Mouse (Mus musculus): ENCODE data around the gene Slc35a5. TPM values are rescaled to one million over a fixed set of nuclear protein-coding genes. Genes with fewer than 3 reads are reported as not detected.
A peak's percentile ranks its signal among the peaks of the same experiment; 100 is the strongest.

Slc35a5 gene
- polyA plus RNA-seq, 1 experiment from 2014 or later: 26.4 TPM

- H3K4me3 ChIP-seq (ENCODE audit: low read length): no peak overlapping the region
- no peak overlapping the region for H3K9ac ChIP-seq (ENCODE audit: low read depth, low read length)
- no peaks in the 10 kb centered on the region for H3K27me3 ChIP-seq (replicated peaks; ENCODE audit: control insufficient read depth, insufficient read depth, low read length)
- H3K27ac ChIP-seq (ENCODE audit: low read length): no peak overlapping the region
- no peaks in the 10 kb centered on the region for H3K9me3 ChIP-seq (ENCODE audit: control insufficient read depth, low read length)
- 0 out of 2 replicates have a peak, but pooled peaks cover 2% of the 10 kb centered on the region for H3K4me1 ChIP-seq (ENCODE audit: control insufficient read depth, insufficient read depth, low read length)
- peak overlapping the region; percentile 30 for H3K4me2 ChIP-seq (ENCODE audit: low read depth, low read length)
- no peaks in the 10 kb centered on the region for H3K36me3 ChIP-seq (ENCODE audit: control insufficient read depth, insufficient read depth, low read length)
- no peak for ATAC-seq
- WGBS: 94% methylated on average over 2 of the region's 2 CpGs
Measured at GRCm38 (mm10) chr16:45097467-45097866, 61.0 kb downstream of the Slc35a5 start.

GRCm38 (mm10) chr16:45095561-45096482 lies 62.7 kb downstream of the Slc35a5 start:
- no peaks in the 10 kb centered on the region for H3K27me3 ChIP-seq (replicated peaks; ENCODE audit: control insufficient read depth, insufficient read depth, low read length)
- no peak overlapping the region for H3K4me3 ChIP-seq (ENCODE audit: low read length)
- no peak overlapping the region for H3K27ac ChIP-seq (ENCODE audit: low read length)
- no peak overlapping the region for H3K9ac ChIP-seq (ENCODE audit: low read depth, low read length)
- no peaks in the 10 kb centered on the region for H3K36me3 ChIP-seq (ENCODE audit: control insufficient read depth, insufficient read depth, low read length)
- H3K4me2 ChIP-seq (ENCODE audit: low read depth, low read length): peak overlapping the region; percentile 44
- no peaks in the 10 kb centered on the region for H3K9me3 ChIP-seq (ENCODE audit: control insufficient read depth, low read length)
- 0 out of 2 replicates have a peak, but pooled peaks cover 2% of the 10 kb centered on the region for H3K4me1 ChIP-seq (ENCODE audit: control insufficient read depth, insufficient read depth, low read length)
- WGBS: 90% methylated on average over 26 of the region's 26 CpGs
- no peak for ATAC-seq

GRCm38 (mm10) chr16:45095030-45095429 lies 63.5 kb downstream of the Slc35a5 start:
- Histone ChIP-seq H3K9ac (ENCODE audit: low read depth, low read length) (peak overlapping the region; percentile 34; the same call in 1 of the 2 replicates), H3K9me3 (ENCODE audit: control insufficient read depth, low read length) (no peaks in the 10 kb centered on the region), H3K36me3 (ENCODE audit: control insufficient read depth, insufficient read depth, low read length) (no peaks in the 10 kb centered on the region), H3K27me3 (replicated peaks; ENCODE audit: control insufficient read depth, insufficient read depth, low read length) (no peaks in the 10 kb centered on the region), H3K4me1 (ENCODE audit: control insufficient read depth, insufficient read depth, low read length) (0 out of 2 replicates have a peak, but pooled peaks cover 2% of the 10 kb centered on the region), H3K27ac (ENCODE audit: low read length) (no peak overlapping the region), H3K4me3 (ENCODE audit: low read length) (peak overlapping the region; percentile 43), H3K4me2 (ENCODE audit: low read depth, low read length) (peak overlapping the region; percentile 44)
- 82% methylated on average over 13 of the region's 13 CpGs for WGBS
- no peak for ATAC-seq

GRCm38 (mm10) chr16:45094136-45094756 lies 64.3 kb downstream of the Slc35a5 start:
- Histone ChIP-seq H3K9me3 (ENCODE audit: control insufficient read depth, low read length) (no peaks in the 10 kb centered on the region), H3K4me1 (ENCODE audit: control insufficient read depth, insufficient read depth, low read length) (0 out of 2 replicates have a peak, but pooled peaks cover 2% of the 10 kb centered on the region), H3K27ac (ENCODE audit: low read length) (peak overlapping the region; percentile 76), H3K36me3 (ENCODE audit: control insufficient read depth, insufficient read depth, low read length) (no peaks in the 10 kb centered on the region), H3K4me3 (ENCODE audit: low read length) (peak overlapping the region; percentile 43), H3K9ac (ENCODE audit: low read depth, low read length) (peak overlapping the region; percentile 63), H3K4me2 (ENCODE audit: low read depth, low read length) (peak overlapping the region; percentile 44), H3K27me3 (replicated peaks; ENCODE audit: control insufficient read depth, insufficient read depth, low read length) (no peaks in the 10 kb centered on the region)
- WGBS: 3% methylated on average over 9 of the region's 9 CpGs
- ATAC-seq: peak; percentile 54; the same call in 1 of the 2 replicates

GRCm38 (mm10) chr16:45093137-45093731 lies 65.3 kb downstream of the Slc35a5 start, which contains the start of gene Ccdc80:
Gene Ccdc80, plus strand, starts transcription at chr16:45093402.
- peak within 1 kb of the TSS; percentile 63 for H3K9ac ChIP-seq (ENCODE audit: low read depth, low read length)
- peak within 1 kb of the TSS; percentile 43 for H3K4me3 ChIP-seq (ENCODE audit: low read length)
- H3K4me2 ChIP-seq (ENCODE audit: low read depth, low read length): peak within 1 kb of the TSS; percentile 44
- no peaks in the 10 kb centered on the region for H3K36me3 ChIP-seq (ENCODE audit: control insufficient read depth, insufficient read depth, low read length)
- H3K9me3 ChIP-seq (ENCODE audit: control insufficient read depth, low read length): no peaks in the 10 kb centered on the region
- 20% methylated on average over 6 of the region's 6 CpGs for WGBS
- peak within 1 kb of the TSS; percentile 76 for H3K27ac ChIP-seq (ENCODE audit: low read length)
- peak; percentile 62 for ATAC-seq
- no peaks in the 10 kb centered on the region for H3K27me3 ChIP-seq (replicated peaks; ENCODE audit: control insufficient read depth, insufficient read depth, low read length)
- 0 out of 2 replicates have a peak, but pooled peaks cover 2% of the 10 kb centered on the region for H3K4me1 ChIP-seq (ENCODE audit: control insufficient read depth, insufficient read depth, low read length)

- Histone ChIP-seq H3K36me3 (ENCODE audit: control insufficient read depth, insufficient read depth, low read length) (no peaks in the 10 kb centered on the region), H3K4me3 (ENCODE audit: low read length) (no peak overlapping the region), H3K27me3 (replicated peaks; ENCODE audit: control insufficient read depth, insufficient read depth, low read length) (no peaks in the 10 kb centered on the region), H3K4me2 (ENCODE audit: low read depth, low read length) (no peak overlapping the region), H3K9ac (ENCODE audit: low read depth, low read length) (no peak overlapping the region), H3K4me1 (ENCODE audit: control insufficient read depth, insufficient read depth, low read length) (no peaks in the 10 kb centered on the region), H3K27ac (ENCODE audit: low read length) (no peak overlapping the region), H3K9me3 (ENCODE audit: control insufficient read depth, low read length) (no peaks in the 10 kb centered on the region)
- ATAC-seq: peak; percentile 72; the same call in 1 of the 2 replicates
- 7% methylated on average over 10 of the region's 10 CpGs for WGBS
Measured at GRCm38 (mm10) chr16:45090005-45090404, 68.5 kb downstream of the Slc35a5 start.

Other genes starting within 250 kb of the Slc35a5 start
- gene Cd200r3, start 215.0 kb downstream of the Slc35a5 start, polyA plus RNA-seq (2015; fragmentation: Nextera tagmentation; extraction: Ambion mirVana): 0.49 and 0.56 TPM in 2 replicates
- gene Ccdc80, start 65.3 kb downstream of the Slc35a5 start, polyA plus RNA-seq (2015; fragmentation: Nextera tagmentation; extraction: Ambion mirVana): 61.3 and 62.1 TPM in 2 replicates
- gene Atg3, start 79 bp upstream of the Slc35a5 start, polyA plus RNA-seq (2015; fragmentation: Nextera tagmentation; extraction: Ambion mirVana): 37.4 and 41.4 TPM in 2 replicates
- gene Btla, start 65.6 kb upstream of the Slc35a5 start, polyA plus RNA-seq (2015; fragmentation: Nextera tagmentation; extraction: Ambion mirVana): 0.71 and 0.91 TPM in 2 replicates